Mouse (Mus musculus) left cerebral cortex, adult 11 months (tissue): ENCODE measurements around the gene Wdr90.

ENCODE experiments used
- DNase-seq: peaks from one replicate; pipeline ENCODE4 v3.0.0; 2022; ENCODE audit warnings: low spot score

Gene Wdr90

DNA sequence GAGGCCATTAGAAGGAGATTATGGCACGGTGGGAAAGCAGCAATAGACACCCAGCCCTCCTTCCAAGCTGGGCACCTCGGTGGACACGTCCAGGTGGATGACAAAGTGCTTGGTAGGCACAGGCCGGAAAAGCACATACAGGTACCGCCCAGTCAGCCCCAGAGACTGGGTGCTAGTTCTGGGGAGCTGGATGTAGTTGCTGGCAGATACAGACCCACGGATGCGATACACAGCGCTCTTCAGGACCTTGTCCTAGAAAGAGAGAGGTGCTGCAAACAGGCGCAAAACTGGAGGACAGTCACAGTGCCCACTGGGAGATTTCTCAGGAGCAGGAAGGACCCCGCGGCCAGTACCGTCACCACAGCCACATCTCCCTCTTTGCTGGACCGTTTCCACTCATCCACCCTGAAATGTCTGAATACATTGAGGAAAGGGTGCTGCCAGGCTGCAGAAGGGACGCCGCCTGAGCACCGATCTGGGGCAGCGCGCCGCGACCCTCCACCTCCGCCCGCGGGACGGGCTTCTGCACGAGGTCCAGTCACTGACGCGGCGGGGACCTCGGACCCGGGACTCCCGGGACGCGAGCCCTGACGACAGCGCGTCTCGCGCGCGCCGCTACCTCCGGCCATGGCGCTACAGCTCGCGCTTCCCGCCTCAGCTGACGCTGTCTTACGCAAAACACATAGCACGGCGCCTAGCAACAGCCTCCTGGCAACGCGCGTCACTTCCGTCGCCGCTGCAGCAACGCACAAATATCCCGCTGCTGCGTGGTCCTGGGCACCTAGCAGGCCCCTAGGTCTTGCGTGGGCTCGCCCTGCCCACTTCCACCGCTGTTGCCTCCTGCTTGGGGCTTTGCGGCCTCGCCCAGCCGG, at the start of gene Wdr90:
TSS of gene Wdr90 (minus strand) at position 670 of the 872 bp plus-strand sequence.
- DNase-seq: peak; percentile 91

DNA sequence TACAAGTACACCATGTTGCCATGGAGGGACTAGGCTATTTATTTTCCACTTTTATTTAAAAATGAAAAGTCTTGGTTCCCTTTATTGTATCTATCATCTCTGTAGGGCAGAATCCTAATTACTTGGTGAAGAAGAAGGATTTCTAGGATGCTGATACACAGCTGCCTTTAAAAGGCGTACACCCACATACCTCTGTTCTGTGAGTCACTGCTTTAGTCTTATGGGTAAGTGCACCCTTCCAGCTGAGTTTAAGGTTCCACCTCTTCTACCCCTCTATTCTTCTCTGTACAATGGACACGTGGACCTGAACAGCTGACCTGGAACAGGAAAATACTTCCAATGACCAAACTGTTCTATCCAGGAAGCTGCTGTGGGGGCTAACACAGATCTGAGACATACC, 46.3 kb upstream of the Wdr90 start:
- DNase-seq: no peak

- DNase-seq: no peak
Measured at GRCm38 (mm10) chr17:25903061-25903460, 41.8 kb upstream of the Wdr90 start.

DNA sequence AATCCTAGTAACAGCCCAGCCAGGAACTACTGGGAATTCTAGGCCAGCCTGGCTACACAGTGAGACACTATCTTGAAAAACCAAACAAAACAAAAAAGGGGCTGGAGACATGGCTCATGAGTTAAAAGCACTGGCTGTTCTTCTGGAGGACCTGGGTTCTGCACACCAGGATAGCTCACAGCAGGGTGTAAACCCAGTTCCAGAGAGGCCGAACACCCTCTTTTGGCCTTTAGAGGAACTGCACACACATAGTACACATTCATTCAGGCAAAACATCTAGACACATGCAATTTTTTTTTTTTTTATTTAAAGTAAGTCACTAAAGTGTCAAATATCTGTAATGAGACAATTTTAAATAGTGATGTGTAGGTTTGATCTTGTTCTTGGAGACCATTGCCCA, 38.9 kb upstream of the Wdr90 start:
- DNase-seq: no peak

- DNase-seq: no peak
Measured at GRCm38 (mm10) chr17:25895891-25896290, 34.6 kb upstream of the Wdr90 start.

DNA sequence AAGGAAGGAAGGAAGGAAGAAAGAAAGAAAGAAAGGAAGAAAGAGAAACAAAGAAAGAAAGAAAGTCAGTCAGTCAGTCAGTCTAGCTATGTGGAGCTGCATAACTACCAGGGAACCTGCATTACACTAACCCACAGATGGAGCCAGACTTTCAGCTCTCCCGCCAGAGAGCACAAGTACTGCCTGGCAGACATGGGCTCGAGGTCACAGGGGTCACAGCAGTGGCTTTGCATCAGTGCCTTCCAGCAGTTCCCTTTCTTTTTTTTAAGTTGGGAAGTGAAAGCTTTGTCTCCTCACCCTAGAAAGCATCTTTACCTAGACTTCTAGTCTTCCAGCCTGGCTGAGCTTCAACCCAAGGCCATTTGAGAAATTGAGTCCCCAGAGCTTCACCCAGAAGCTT, 34.1 kb upstream of the Wdr90 start:
- no peak for DNase-seq

DNA sequence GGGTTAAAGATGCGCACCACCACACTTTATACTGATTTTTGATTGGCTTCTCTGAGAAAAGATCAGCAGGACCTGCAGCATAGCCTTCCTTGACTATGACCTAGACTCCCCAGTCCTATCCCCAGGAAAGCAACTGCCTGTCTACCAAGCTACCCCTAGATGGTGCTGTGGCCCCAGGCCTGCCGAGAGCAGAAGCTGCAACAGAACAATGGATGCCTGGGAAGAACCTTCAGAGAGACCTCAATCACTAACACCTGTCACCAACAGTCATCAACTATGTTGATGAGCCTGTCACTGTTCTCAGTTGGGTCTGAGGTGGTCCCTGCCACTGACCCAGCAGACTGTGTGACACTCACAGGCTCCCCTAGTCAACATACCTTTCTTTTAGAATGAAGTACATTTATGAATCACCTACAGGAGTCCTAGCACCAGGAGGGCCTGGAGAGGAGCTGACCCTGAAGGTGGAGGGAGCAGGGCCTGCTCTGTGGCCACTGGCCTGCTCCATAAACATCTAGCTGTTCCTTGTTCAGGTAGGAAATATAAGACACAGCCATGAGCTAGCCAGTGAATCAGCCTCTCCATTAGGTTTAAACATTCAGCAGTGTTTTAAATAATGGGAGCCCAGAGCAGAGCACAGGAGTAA, 32.8 kb upstream of the Wdr90 start:
- no peak for DNase-seq

- DNase-seq: no peak
Measured at GRCm38 (mm10) chr17:25888837-25889236, 27.5 kb upstream of the Wdr90 start.

- no peak for DNase-seq
Measured at GRCm38 (mm10) chr17:25887467-25887866, 26.2 kb upstream of the Wdr90 start.

GRCm38 (mm10) chr17:25886806-25887205, 25.5 kb upstream of the Wdr90 start:
- no peak for DNase-seq

GRCm38 (mm10) chr17:25885636-25886035, 24.3 kb upstream of the Wdr90 start:
- DNase-seq: no peak

- no peak for DNase-seq
Measured at GRCm38 (mm10) chr17:25883824-25884223, 22.5 kb upstream of the Wdr90 start.

DNA sequence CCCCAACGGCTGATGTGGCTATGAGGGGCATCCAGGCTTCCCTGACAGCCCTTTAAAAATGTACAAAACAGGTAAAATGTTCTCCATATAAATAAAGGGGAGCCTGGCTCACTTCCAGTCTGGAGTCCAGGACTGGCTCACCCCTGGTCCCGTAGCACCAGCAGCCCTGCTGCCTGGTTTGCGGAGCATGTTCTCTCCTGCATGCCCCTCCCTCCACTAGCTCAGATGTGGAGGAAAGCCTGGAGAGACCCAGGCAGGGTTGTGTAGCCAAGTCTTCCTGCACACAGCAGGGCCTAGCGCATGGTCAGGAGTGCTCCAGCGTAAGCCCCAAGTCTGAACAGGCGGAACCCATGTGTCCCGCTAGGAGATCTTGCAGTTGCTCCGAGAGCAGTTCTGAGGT, 22.0 kb upstream of the Wdr90 start:
- no peak for DNase-seq

DNA sequence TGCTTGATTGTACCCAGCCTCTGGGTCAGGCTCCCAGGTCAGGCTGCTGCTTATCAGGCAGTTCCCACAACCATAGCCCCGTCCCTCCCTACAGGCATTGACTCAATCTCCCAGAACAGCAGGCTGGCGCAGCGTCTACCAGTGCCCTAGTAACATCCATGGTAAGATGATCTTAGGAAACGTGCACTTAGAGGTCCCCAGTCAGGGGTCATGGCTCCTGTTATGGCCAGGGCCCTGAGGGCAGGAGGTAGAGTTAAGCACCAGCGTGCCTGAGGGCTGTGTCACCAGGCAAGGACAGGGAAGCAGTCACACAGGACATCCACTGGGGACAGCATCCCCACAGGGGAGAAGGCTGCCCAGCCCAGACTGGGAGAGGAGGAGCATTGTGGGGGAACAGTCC, 21.0 kb upstream of the Wdr90 start:
- DNase-seq: no peak

GRCm38 (mm10) chr17:25881691-25882090, 20.4 kb upstream of the Wdr90 start:
- no peak for DNase-seq

DNA sequence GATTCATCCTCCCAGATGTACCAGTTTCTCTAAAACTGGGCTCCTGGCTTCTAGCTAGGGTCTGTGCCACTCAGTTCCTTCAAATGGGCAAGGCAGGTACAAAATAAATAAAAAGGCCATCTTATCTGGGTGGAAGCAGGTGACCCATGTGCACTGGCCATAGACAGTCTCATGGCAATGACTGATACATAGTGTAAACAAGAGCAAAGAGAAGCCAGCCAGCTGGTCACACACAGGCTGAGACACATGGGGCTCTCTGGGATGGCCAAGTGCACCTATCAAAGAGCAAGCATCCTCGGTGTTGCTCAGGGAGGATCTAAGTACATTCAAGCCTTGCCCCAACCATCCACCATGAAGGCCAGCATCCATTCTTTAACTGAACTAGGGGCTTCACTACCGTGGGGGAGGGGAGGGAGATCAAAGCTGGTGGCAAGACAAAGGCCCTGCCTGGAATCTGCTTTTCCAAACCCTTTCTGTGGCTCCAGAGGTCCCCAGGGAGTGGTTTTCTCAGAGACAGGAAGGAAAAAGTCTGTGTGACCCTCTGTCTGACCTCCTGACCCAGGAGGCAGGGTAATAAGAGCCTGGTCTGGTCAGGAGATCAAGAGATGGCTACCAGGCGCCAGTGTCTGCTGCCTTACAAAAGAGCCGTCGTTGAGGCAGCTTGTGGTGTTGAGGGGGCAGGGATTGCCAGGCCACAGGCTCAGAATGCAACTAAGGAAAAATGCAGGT, 19.8 kb upstream of the Wdr90 start:
- no peak for DNase-seq

DNA sequence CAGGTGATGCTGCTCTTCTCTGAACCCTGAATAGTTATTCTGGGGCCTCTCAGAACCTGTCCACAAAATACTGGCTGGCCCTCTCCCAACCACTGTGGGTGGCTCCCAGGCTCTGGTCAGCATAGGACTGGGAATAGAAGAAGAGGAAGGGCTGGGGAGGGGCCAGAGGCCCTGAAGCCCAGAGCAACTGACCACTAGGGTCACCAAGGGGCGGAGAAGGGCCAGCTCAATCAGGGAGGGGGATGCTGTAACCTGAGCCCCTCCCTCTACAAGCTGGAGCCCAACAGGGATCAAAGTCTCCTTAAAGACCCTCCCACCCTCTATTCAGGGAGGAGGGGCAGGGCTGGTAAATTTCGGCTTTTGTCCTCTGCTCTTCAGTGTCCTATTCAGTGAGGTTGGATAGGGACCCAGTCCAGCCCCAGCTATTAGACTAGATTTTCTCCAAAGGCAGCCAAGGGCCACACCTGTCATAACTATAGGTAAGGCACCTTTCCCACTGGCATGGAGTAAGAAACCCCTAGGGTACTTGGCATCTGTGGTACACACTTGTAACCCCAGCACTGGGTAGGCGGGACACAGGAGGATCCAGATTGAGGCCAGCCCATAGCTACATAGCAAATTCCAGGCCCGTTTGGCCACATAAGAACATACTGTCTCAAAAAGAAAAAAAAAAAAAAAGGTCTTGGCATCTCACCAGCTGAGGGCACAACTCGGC, 19.1 kb upstream of the Wdr90 start, which contains the start of gene Wfikkn1:
TSS of gene Wfikkn1 (minus strand) at position 663 of the 715 bp plus-strand sequence.
- no peak for DNase-seq

DNA sequence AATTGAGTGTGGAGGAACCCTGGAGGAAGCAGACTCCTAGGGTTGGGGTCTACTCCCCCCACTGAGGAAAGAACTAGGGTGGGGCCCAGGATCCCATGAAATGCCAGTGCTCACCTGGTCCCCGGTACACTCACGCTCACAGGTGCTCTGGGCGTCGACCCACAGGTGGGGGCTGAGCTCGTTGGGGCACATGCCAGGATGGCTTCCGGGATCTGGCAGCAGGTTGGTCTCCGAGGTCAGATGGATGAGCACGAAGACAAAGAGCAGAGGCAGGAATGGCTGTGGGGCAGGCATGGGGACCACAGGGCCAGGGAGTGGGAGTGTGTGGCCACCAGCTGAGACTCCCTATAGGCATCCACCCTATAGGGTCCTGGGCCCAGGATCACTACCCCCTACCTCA, 18.4 kb upstream of the Wdr90 start:
- no peak for DNase-seq

DNA sequence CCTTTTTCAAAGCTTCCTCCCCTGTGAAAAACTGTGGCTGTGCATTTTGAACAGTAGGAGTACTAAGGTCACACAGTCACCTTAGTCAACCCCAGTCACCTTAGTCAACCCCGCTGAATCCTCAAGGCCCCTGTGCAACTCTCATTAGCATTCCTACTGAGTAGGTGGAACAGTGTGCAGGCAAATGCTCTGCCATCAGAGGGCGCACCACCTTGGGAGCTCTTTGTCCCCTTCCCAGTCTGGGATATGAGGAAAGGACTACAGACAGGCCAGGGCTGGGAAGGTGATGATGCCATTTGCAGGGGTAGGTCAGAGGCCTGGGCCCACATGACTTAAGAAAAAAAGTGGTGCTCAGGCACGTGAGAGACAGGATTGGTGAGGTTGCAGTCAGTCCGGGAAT, 18.0 kb upstream of the Wdr90 start:
- DNase-seq: no peak

- DNase-seq: no peak
Measured at GRCm38 (mm10) chr17:25878611-25879180, 17.4 kb upstream of the Wdr90 start.

- DNase-seq: no peak
Measured at GRCm38 (mm10) chr17:25877741-25878610, 16.7 kb upstream of the Wdr90 start.
